Mouse (Mus musculus): ENCODE data around the gene Col26a1.

Gene Col26a1

DNA sequence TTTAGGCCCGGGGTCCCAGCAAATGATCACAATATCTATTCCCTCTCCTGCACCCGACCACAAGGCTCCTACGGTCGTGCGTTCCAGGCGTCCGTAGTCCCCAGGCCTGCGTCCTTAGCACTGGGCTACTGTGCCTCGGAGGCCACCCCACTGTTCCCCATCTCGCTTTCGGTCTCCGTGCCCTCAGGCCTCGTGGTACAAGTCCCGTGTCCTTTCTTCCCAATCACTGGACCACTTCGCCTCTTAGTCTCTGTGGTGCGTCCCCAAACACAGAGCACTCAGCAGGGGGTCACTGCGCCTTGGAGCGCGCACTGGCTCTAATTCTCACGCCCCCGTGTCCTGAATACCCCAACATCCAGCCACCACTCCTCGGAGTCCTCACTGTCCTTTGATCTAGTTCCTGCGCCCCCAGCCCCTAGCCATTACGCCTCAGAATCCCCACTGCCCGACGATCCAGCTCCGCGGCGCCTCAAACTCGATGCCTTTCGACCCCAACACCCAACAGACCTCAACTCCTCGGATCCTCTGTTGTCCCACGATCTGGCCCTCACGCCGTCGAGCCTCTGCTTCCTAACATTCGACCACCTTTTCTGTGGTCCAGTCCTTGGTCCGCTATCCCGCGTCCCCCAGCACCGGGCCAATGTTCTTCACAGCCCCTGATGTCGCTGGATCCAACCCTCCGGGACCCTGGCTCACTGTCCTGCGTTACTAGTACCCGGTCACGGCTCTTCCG, 788 bp downstream of the Col26a1 start:
- in situ Hi-C loops (cut with MboI, MseI): loop anchor here (5.0 to 10.0 kb wide), 3 partner anchors 40 to 90 kb away; no protein-coding TSS in a partner anchor

DNA sequence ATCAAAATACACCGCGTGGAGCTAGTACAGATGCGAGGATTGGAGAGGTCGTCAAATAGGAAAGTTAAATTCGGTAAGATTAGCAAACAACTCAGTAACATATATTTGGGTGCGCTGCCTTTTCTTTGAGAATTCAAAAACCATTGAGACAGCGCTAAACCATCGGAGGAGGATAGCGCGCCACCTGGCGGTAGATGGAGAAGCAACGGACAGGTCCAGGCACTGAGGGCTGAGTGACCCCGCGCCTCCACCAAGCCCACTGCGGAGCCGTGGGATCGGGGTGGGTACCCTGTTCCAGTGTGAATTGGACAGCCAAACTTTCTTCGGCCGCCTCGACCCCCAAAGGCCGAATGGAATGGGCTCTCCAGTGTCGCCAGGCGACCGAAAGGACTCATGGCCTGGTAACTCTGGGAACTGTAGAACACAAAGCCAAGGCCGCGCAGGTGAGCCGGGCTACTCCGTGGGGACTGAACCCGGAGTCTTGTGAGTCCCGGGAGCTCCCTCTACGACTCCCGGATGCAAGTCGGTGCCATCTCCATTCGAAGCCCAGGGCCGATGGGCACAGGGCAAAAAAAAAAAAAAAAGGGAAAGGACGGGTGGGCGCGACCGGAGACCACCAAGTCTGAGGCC, 1.5 kb downstream of the Col26a1 start:
- in situ Hi-C loops (cut with MboI, MseI): loop anchor here (5.0 to 10.0 kb wide), 3 partner anchors 39 to 89 kb away; no protein-coding TSS in a partner anchor

DNA sequence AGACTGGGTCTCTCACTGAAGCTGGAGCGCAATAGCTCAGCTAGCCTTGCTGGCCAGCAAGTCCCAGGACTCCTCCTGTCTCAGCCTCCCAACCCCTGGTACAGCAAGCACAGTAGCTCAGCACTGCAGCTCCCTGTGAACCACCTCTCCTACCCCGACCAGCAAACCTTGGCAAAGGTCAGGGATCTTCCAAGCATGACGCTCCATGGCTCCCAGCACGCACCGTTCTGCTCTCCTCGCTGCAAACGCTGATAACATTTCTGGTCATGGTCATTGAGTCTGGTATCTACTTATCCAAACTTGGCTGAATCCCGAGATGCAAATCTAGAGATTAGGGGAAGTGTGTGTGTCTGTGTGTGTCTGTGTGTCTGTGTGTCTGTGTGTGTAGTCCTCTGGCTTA, 2.9 kb downstream of the Col26a1 start:
- in situ Hi-C loops (cut with MboI, MseI): loop anchor here (5.0 to 10.0 kb wide), 3 partner anchors 38 to 88 kb away; no protein-coding TSS in a partner anchor

DNA sequence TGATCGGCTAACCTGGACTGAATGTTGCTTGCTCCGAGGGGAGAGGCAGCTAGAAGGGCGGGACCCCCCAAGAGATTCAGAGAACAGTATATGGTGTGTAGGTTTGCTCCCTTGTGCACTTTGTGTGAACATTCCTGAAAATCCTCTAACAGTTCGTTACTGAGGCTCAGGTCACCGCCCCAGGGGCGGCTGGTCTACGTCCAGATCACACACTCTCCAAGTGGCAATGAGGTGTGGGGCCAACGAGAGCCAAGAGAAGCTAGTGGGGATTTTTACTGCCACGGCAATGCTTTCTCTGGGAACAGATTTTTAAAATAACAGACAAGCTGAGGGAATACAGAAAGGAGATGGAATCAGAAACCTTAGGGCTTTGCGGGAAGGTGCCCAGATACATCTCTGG, 8.7 kb downstream of the Col26a1 start:
- in situ Hi-C loops (cut with MboI, MseI): no loop called here

DNA sequence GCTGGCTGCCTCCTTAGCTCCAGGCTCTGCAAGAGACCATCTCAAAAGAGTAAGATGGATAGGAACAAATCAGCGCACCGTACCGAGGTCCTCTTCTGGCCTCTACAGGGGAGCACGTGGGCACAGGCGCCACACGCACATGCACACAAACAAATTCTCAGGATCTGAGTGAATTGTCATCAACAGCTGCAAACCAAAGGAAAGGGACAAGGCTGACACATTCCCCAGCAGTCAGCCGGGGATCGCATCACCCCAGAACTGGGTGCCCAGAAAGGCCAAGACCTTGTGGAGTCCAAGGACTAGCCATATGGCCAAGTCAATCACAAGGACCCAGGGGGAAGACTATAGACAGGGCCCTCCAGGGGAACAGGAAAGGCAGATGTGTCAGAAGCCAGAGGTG, 10.6 kb downstream of the Col26a1 start:
- in situ Hi-C loops (cut with MboI, MseI): no loop called here

DNA sequence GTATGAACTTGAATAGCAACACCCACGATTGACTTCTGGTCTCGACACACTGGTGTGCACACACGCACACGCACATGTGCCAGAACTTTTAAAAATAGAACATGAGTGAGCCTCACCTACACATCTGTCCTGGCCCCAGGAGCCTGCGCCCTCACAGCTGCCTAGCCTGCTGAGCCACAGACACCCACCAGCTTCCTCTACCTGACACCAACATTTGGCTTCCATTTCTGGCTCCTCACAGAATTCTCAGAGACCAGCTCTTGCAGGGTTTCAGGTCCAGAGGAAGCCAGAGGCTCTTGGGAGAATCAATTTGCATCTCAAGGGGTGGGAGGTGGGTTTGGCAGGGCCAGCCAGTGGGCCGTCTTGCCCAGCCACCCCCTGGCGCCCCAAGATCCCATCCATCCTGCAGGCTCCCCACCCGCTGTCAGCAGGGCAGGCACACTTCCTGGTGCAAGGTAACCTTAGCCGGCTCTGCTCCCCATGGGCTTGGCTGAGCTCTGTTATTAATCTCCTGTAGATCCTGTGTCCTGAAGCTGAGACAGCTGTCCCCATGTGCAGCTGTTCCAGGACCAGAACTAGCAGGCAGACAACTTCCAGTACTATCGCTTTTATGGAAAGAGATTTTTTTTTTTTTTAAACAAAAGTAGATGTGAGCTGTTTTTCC, 13.4 kb downstream of the Col26a1 start:
- in situ Hi-C loops (cut with MboI, MseI): no loop called here

DNA sequence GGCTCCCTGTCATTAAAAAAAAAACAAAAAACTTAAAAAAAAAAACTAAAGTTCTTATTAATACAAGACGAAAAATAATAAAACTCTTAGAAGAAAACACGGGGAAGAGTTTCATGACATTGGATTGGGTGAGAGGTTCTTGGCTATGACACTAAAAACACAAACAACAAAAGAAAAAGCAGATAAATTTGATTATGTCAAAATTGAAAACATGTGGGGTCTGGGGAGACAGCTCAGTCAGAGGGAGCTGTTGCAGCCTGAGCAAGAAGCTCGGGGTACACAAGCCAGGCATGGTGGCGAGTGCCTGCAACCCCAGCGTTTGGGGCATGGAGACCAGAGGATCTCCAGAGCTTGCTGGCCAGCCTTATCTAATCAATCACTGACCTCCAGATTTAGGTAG, 15.3 kb downstream of the Col26a1 start:
- in situ Hi-C loops (cut with MboI, MseI): no loop called here

DNA sequence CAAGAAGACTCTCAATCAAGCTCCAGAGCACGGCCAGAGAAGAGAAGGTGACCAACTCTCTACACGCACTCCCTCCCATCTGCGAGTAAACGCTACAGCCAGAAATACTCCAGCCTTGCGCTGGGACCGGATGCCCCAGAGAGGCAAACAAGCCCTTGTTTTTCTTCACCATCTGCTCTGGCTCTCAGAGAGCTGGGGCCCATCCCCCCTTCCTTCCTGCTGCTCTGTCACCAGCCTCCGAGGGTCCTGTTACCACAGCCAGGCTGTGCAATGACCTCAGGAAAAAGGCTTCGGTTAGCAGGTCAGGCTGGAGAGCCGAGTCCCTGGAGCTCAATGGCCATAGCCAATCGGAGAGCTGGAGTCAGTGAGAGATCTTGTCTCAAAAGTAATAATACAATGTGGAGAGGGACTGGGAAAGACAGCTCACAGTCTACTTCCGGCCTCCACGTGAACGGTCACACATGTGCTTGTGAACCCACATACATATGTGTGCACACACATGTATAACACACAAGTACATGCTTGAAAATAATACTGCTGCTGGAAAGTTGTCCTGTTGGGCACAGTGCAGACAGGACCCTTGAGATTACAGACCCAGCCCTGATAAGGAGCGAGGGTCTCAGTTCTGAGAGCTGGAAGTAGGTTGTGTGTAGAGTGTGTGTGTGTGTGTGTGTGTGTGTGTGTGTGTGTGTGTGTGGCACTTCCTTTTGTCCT, 18.9 kb downstream of the Col26a1 start:
- in situ Hi-C loops (cut with MboI, MseI): no loop called here

DNA sequence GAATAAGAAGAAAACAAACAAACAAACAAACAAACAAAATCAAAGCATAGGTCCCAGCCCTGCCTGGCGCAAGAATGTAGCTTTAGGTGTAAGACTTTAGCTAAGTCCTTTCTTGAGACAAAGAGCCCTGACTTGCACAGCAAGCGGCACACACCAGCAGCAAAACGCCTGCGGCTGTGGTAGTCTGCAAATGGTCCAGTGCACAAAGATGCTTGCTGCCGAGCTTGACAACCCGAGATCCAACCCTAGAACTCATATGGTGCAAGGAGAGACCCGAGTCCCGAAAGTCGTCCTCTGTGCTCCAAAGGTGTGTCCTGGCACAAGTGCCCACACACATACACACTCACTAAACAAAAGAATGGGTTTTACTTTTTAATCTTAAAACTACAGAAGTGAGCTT, 19.7 kb downstream of the Col26a1 start:
- in situ Hi-C loops (cut with MboI, MseI): no loop called here

DNA sequence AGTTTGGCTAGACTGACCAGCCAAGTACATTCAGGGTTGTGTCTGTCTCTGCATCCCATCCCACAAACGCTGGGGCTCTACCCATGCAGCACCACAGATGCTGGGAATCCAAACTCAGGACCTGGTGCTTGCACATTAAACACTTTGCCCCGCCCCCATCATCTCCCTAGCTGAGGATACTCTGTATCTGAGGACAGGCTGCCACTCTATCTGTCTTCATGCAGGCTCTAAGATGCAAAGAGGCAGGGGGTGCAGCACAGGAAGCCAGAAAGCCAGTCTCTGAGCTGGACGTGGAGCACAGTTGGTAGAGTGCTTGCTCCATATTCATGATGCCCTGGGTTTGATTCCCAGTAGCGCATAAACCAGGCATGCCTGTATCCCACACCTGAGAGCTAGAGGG, 20.2 kb downstream of the Col26a1 start:
- in situ Hi-C loops (cut with MboI, MseI): no loop called here

DNA sequence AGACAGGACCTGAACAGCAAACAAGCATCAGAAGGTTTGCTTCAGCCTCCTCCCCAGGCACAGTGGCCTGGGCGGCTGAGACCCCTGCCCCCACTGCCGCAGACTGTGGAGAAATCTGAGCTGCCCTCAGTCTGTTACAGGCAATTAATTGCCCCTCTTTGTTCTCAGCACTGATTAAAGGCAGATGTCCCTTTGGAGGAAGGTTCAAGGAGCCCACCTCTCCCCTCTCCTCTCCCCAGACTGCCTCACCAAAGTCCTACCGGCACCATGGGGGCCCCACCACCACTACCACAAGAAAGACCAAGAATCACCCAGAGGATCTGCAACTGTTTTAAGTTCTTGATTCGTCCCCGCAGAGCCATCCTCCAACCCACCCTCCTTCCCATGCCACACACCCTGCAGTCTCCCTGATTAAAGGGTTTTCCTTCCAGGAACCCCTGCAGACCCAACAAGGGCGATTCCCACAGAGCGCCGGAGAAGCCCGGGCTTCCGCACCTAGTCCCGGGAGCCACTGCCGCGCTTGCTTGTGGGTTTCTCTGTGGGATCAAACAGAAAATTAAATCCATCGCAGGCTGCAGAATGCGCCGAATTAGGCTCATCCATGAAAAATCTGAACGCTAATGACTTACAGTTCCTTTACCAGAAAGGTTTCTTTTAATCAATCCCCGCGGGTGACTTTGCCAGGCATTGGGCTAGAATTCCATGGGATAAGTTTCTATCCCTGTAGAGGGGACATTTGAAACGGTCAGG, 21.6 kb downstream of the Col26a1 start:
- in situ Hi-C loops (cut with MboI, MseI): no loop called here

DNA sequence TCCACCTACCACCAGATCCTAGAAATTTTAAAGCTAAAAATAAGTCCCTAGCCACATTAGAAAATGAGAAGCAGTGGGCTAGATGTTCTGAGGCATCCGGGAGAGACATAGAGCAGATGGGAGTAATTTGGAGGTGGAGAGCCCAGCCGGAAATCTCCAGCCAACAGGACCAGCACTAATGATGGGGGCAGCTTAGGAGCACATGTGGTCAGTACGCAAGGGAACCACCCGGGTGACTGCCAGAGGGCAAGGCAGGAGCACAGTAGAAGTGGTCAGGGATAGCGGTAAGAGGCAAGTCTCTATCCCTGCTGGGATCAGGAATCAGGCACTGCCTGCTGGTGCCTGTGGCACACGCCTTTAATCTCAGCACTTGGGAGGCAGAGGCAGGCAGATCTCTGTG, 32.3 kb downstream of the Col26a1 start:
- in situ Hi-C loops (cut with MboI, MseI): no loop called here

DNA sequence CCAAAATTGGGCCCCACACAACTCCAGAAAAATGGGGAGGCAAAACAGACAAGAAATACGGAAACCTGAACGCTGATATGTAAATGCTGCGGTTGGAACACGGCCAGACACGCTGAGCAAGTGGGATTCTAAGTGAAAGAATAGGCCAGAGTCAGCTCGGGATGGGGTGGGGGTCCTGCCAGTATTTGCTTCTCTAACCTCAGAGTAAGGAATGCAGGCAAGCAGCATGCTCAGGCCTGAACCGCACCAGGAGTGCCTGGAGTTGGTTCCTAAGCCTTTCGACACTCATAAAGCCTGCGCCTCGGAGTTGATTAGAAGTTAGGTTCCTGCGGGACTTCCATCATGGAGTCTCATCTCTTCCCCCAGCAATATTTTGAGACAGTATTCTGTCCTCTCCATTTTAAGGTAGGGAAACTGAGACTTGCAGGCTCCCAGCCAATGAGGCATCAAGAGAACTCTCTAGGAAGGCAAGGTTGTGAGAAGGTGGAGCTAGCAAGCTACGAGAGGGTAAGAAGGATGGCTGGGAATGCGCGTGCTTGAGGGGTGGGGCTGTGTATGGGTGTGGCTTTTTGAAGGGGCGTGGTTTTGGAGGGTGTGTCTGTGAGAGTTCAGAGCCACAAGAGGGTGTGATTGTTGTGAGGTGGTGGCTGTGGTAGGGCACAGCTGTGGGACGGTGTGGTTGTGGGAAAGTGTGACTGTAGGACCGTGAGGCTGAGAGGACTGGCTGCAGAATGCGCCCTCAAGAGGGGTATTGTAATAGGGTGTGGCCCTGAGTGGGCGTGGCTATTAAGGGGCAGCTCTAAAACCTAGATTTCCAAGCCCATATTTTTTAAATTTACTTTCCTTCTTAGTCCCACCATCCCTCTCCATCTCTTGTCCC, 36.4 kb downstream of the Col26a1 start:
- in situ Hi-C loops (cut with MboI, MseI): no loop called here

DNA sequence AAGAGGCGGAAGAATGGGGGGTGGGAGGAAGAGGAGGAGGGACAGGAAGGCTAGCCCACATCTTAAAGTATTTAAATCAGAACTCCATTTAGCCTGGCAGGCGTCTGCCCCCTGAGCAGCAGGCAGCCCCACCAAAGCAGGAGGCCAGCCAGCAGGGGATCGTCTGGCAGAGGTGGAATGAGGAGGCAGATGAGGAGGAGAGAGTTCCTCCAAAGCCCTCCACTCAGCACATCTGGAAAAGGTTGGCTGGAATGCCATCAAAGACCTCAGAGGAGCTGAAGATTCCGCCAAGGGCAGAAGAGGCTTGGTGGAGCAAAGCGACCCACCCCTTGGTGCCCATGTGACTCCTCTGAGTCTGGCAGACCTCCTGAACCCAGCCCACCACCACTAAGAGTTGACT, 39.1 kb downstream of the Col26a1 start:
- in situ Hi-C loops (cut with MboI, MseI): loop anchor here in 1 of 2 experiments (5.0 kb wide), 1 partner anchor 38 kb away; the partner anchor contains the start of gene Col26a1

DNA sequence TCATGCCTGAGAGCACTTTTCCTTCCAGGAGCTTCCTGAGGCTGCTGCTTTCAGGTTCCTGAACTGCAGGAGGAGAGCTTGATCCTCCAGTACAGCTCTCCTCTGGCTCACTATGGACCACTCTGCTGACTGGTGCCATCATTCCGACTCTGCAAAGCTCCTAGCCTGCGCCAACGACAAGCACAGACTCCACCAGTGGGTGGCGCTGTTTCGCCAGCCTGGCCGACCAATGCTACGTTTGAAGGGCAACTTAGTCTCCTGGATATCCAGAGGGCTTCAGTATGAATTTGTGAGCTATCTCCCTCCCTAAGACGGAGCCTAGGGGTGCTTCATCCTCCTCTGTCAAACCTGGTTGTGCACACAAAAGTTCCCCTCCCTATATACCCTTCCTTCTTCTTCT, 43.0 kb downstream of the Col26a1 start:
- in situ Hi-C loops (cut with MboI, MseI): loop anchor here in 1 of 2 experiments (5.0 kb wide), 1 partner anchor 42 kb away; the partner anchor contains the start of gene Col26a1

DNA sequence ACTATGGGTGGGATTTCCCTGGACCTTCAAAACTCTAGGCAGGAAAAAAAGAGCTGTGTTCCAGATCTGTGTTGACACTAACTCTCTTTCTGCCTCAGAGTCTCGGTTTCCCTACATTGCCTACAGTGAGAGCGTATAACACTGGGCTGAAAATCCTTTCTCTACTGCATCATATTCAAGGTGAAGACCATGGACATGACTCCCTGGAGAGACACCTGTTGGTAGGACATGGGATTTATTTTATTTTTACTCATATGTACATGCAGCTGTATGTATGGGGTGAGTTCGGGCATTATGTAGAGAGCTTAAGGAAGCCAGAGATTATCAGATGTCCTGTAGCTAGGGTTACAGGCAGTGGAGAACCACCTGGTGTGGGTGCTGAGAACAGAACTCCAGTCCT, 50.0 kb downstream of the Col26a1 start:
- in situ Hi-C loops (cut with MboI, MseI): loop anchor here in 1 of 2 experiments (10.0 kb wide), 1 partner anchor 52 kb away; the partner anchor contains the start of gene Col26a1

DNA sequence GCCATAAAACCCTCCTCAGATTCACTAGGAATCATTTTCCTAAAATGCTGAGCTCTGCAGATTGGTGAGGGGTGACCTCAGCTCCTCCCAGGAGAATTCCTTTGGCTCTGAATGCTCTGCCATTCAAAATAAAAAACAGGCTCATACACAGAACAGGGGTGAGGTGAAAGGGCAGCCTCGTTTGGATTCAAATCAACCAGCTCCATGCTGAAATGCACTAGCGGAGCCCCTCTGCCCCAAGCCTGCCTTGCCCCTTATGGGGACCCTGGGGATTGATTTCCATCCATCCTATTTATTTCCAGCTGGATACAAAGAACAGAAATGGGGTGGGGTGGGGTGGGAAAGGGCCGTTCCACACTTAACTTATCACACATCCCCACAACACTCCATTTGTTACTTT, 52.9 kb downstream of the Col26a1 start:
- in situ Hi-C loops (cut with MboI, MseI): loop anchor here in 1 of 2 experiments (10.0 kb wide), 1 partner anchor 55 kb away; the partner anchor contains the start of gene Col26a1

DNA sequence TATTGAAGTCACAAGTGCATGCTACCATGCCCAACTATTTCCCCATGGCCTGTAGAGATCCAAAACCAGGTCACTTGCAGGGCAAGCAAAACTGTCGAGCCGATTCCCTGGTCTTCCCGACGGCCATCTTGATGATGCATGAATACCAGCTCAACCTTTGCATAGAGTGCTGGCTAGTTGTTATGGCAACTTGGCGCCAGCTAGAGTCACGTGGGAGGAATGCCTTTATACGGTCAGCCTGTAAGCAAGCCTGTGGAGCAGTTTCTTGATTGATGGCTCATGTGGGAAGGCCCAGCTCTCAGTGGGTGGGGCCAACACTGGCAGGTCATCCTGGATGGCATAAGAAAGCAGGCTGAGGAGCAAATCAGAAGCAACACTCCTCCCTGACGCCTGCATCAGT, 61.0 kb downstream of the Col26a1 start:
- in situ Hi-C loops (cut with MboI, MseI): loop anchor here in 1 of 2 experiments (10.0 kb wide), 1 partner anchor 593 kb away; no protein-coding TSS in a partner anchor

DNA sequence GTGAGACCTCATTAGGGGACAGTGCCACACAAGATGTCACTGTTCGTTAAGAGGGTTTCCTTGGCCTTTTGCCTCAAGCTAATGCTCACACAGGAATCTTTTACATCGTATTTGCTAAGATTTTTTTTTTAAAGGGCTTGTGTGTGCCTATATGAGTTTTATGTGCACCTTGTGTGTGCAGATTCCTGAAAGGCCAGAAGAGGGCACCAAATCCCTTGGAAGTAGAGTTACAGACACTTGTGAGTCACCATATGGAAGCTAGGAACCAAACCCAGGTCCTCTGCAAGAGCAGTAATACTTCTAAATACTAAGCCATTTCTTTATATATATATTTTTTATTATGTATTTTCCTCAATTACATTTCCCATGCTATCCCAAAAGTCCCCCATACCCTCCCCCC, 62.1 kb downstream of the Col26a1 start:
- in situ Hi-C loops (cut with MboI, MseI): loop anchor here in 1 of 2 experiments (10.0 kb wide), 1 partner anchor 594 kb away; no protein-coding TSS in a partner anchor

DNA sequence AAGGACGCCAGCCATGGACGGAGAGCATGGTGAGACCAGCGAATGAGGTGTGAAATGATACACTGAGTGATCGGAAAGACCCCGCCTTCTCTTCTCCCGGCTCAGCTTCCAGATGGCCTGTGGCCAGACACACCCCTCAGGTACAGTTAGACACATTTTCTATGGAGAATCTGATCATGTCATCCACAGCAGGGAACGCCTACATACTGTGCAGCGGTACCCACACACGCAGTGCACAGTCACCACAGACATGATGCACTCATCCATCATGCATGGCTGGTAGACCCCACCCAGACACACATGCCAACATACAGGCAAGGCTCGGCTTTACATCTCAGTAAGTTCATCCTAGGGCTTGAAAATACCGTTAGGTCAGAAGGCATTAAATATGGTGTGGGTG, 63.3 kb downstream of the Col26a1 start:
- in situ Hi-C loops (cut with MboI, MseI): loop anchor here in 1 of 2 experiments (10.0 kb wide), 1 partner anchor 595 kb away; no protein-coding TSS in a partner anchor

Measured in T-helper 17 cell (primary cell).